Mouse (Mus musculus): ENCODE results near the gene Dbf4. TPM values are rescaled to one million over a fixed set of nuclear protein-coding genes. Genes with fewer than 3 reads are reported as not detected.

The Dbf4 gene
- polyA plus RNA-seq, 1 experiment from 2014 or later = 10.6 TPM

GRCm38 (mm10) chr5:8416683-8417413, 5.7 kb downstream of the Dbf4 start:
- WGBS = 85% methylated on average over 3 of the region's 3 CpGs
- Histone ChIP-seq H3K4me3 (ENCODE audit: low read depth, low read length) (no peak overlapping the region), H3K36me3 (ENCODE audit: control insufficient read depth, insufficient read depth, low read length) (no peaks in the 10 kb centered on the region), H3K9me3 (ENCODE audit: control insufficient read depth, low read length) (no peaks in the 10 kb centered on the region), H3K27me3 (ENCODE audit: control insufficient read depth, insufficient read depth, low read length) (no peaks in the 10 kb centered on the region), H3K27ac (replicated peaks) (no peak overlapping the region), H3K4me1 (replicated peaks; ENCODE audit: control insufficient read depth, insufficient read depth) (no peaks in the 10 kb centered on the region), H3K4me2 (replicated peaks; ENCODE audit: low read depth) (no peak overlapping the region), H3K9ac (ENCODE audit: low read length) (no peak overlapping the region)
- no peak for DNase-seq (ENCODE audit: low spot score)
- TF ChIP-seq CTCF (IDR thresholded peaks at IDR 0.05; ENCODE audit: low read depth) (no peak), EP300 (optimal IDR thresholded peaks at IDR 0.05) (no peak)
- ATAC-seq (ENCODE audit: low FRiP score, low TSS enrichment) = no peak

- 86% methylated on average over 4 of the region's 4 CpGs for WGBS
Observed at GRCm38 (mm10) chr5:8408746-8409145, 13.8 kb downstream of the Dbf4 start.

GRCm38 (mm10) chr5:8397587-8398249, 24.8 kb downstream of the Dbf4 start:
- DNase-seq (ENCODE audit: low spot score) (no peak), ATAC-seq (ENCODE audit: low FRiP score, low TSS enrichment) (no peak)
- H3K4me1 ChIP-seq (replicated peaks; ENCODE audit: control insufficient read depth, insufficient read depth) = no peaks in the 10 kb centered on the region
- H3K9me3 ChIP-seq (ENCODE audit: control insufficient read depth, low read length) = no peaks in the 10 kb centered on the region
- H3K4me3 ChIP-seq (ENCODE audit: low read depth, low read length) = no peak overlapping the region
- WGBS = 92% methylated on average over 13 of the region's 13 CpGs
- no peak overlapping the region for H3K4me2 ChIP-seq (replicated peaks; ENCODE audit: low read depth)
- H3K27me3 ChIP-seq (ENCODE audit: control insufficient read depth, insufficient read depth, low read length) = no peaks in the 10 kb centered on the region
- no peak overlapping the region for H3K27ac ChIP-seq (replicated peaks)
- H3K36me3 ChIP-seq (ENCODE audit: control insufficient read depth, insufficient read depth, low read length) = peaks cover 5% of the 10 kb centered on the region
- H3K9ac ChIP-seq (ENCODE audit: low read length) = no peak overlapping the region
- TF ChIP-seq CTCF (IDR thresholded peaks at IDR 0.05; ENCODE audit: low read depth) = no peak
- no peak for TF ChIP-seq EP300 (optimal IDR thresholded peaks at IDR 0.05)

More at GRCm38 (mm10) chr5:8408746-8409145, 13.8 kb downstream of the Dbf4 start:
- Histone ChIP-seq H3K4me1 (replicated peaks; ENCODE audit: control insufficient read depth, insufficient read depth) (no peaks in the 10 kb centered on the region), H3K9me3 (ENCODE audit: control insufficient read depth, low read length) (no peaks in the 10 kb centered on the region), H3K27ac (replicated peaks) (no peak overlapping the region), H3K4me2 (replicated peaks; ENCODE audit: low read depth) (no peak overlapping the region), H3K27me3 (ENCODE audit: control insufficient read depth, insufficient read depth, low read length) (no peaks in the 10 kb centered on the region), H3K36me3 (ENCODE audit: control insufficient read depth, insufficient read depth, low read length) (peaks cover 2% of the 10 kb centered on the region; the same call in 1 of the 2 replicates), H3K4me3 (ENCODE audit: low read depth, low read length) (no peak overlapping the region), H3K9ac (ENCODE audit: low read length) (no peak overlapping the region)
- no peak for TF ChIP-seq EP300 (optimal IDR thresholded peaks at IDR 0.05)
- peak; percentile 21; the same call in 1 of the 2 replicates for TF ChIP-seq CTCF (IDR thresholded peaks at IDR 0.05; ENCODE audit: low read depth)
- no peak for DNase-seq (ENCODE audit: low spot score)
- no peak for ATAC-seq (ENCODE audit: low FRiP score, low TSS enrichment)

- Histone ChIP-seq H3K27ac (replicated peaks) (no peak overlapping the region), H3K4me1 (replicated peaks; ENCODE audit: control insufficient read depth, insufficient read depth) (no peaks in the 10 kb centered on the region), H3K4me3 (ENCODE audit: low read depth, low read length) (no peak overlapping the region), H3K36me3 (ENCODE audit: control insufficient read depth, insufficient read depth, low read length) (peaks cover 5% of the 10 kb centered on the region), H3K4me2 (replicated peaks; ENCODE audit: low read depth) (no peak overlapping the region), H3K9me3 (ENCODE audit: control insufficient read depth, low read length) (no peaks in the 10 kb centered on the region), H3K27me3 (ENCODE audit: control insufficient read depth, insufficient read depth, low read length) (no peaks in the 10 kb centered on the region), H3K9ac (ENCODE audit: low read length) (no peak overlapping the region)
- no peak for ATAC-seq (ENCODE audit: low FRiP score, low TSS enrichment)
- 78% methylated on average over 1 of the region's 1 CpGs for WGBS
- no peak for DNase-seq (ENCODE audit: low spot score)
- no peak for TF ChIP-seq CTCF (IDR thresholded peaks at IDR 0.05; ENCODE audit: low read depth)
- TF ChIP-seq EP300 (optimal IDR thresholded peaks at IDR 0.05) = no peak
Observed at GRCm38 (mm10) chr5:8393891-8394583, 28.5 kb downstream of the Dbf4 start.

GRCm38 (mm10) chr5:8374297-8374906, 48.1 kb downstream of the Dbf4 start:
- no peaks in the 10 kb centered on the region for H3K36me3 ChIP-seq (ENCODE audit: control insufficient read depth, insufficient read depth, low read length)
- H3K4me2 ChIP-seq (replicated peaks; ENCODE audit: low read depth) = no peak overlapping the region
- no peaks in the 10 kb centered on the region for H3K4me1 ChIP-seq (replicated peaks; ENCODE audit: control insufficient read depth, insufficient read depth)
- no peak overlapping the region for H3K4me3 ChIP-seq (ENCODE audit: low read depth, low read length)
- TF ChIP-seq CTCF (IDR thresholded peaks at IDR 0.05; ENCODE audit: low read depth) (no peak), EP300 (optimal IDR thresholded peaks at IDR 0.05) (no peak)
- no peaks in the 10 kb centered on the region for H3K9me3 ChIP-seq (ENCODE audit: control insufficient read depth, low read length)
- H3K27ac ChIP-seq (replicated peaks) = no peak overlapping the region
- no peak overlapping the region for H3K9ac ChIP-seq (ENCODE audit: low read length)
- no peaks in the 10 kb centered on the region for H3K27me3 ChIP-seq (ENCODE audit: control insufficient read depth, insufficient read depth, low read length)
- 79% methylated on average over 5 of the region's 5 CpGs for WGBS
- DNase-seq (ENCODE audit: low spot score) (no peak), ATAC-seq (ENCODE audit: low FRiP score, low TSS enrichment) (no peak)
